Mouse (Mus musculus) myocyte (in vitro differentiated cells): ENCODE measurements around the gene Nfe2l3. TPM values are rescaled to one million over a fixed set of nuclear protein-coding genes. Genes with fewer than 3 reads are reported as not detected.

Experiments
- H3K27me3 ChIP-seq: one replicate; pipeline ENCODE4 v1.6.1; 2011; ENCODE audit not compliant: control insufficient read depth, insufficient read depth, insufficient read length
- H3K36me3 ChIP-seq: one replicate; pipeline ENCODE4 v1.6.1; 2011; ENCODE audit not compliant: control insufficient read depth, insufficient read depth
- H3K4me2 ChIP-seq: one replicate; pipeline ENCODE4 v1.6.1; 2011; ENCODE audit warnings: low read depth, control low read depth
- H3K4me3 ChIP-seq: one replicate; pipeline ENCODE4 v1.5.1; 2011; ENCODE audit warnings: mild to moderate bottlenecking, control low read depth, moderate library complexity
- H3K79me2 ChIP-seq: one replicate; pipeline ENCODE4 v1.6.1; 2011; ENCODE audit not compliant: control insufficient read depth, insufficient read depth
- H3ac ChIP-seq: one replicate; pipeline ENCODE4 v1.6.1; 2011; ENCODE audit not compliant: control insufficient read depth, insufficient read length
- CEBPB ChIP-seq: IDR thresholded peaks from 2 replicates; pipeline ENCODE4 v1.6.1; 2011; ENCODE audit warnings: mild to moderate bottlenecking, moderate library complexity; ENCODE audit not compliant: poor library complexity, insufficient read depth, severe bottlenecking
- E2F4 ChIP-seq: IDR thresholded peaks from one replicate; pipeline ENCODE4 v1.6.1; 2011; ENCODE audit warnings: mild to moderate bottlenecking, control low read depth, moderate library complexity; ENCODE audit not compliant: insufficient read depth
- MAX ChIP-seq: IDR thresholded peaks from one replicate; pipeline ENCODE4 v1.6.1; 2011; ENCODE audit warnings: low read depth, mild to moderate bottlenecking, control low read depth
- MYOD1 ChIP-seq, 3 experiments: IDR thresholded peaks; one replicate each; pipeline ENCODE4 v1.6.1; 2011; ENCODE audit warnings: control low read depth in 2 of 3, low read depth in 2 of 3, mild to moderate bottlenecking in 2 of 3, moderate library complexity in 1 of 3; ENCODE audit not compliant: insufficient read length in 2 of 3, control insufficient read depth in 1 of 3
- MYOG ChIP-seq, 3 experiments: IDR thresholded peaks; one replicate each; pipeline ENCODE4 v1.6.1; 2011; ENCODE audit warnings: control low read depth in 2 of 3, low read depth in 2 of 3, mild to moderate bottlenecking in 2 of 3; ENCODE audit not compliant: insufficient read length in 2 of 3, control insufficient read depth in 1 of 3, insufficient read depth in 1 of 3
- POLR2A ChIP-seq: IDR thresholded peaks from one replicate; pipeline ENCODE4 v1.6.1; 2011; ENCODE audit warnings: low read depth, mild to moderate bottlenecking, control low read depth, moderate library complexity; ENCODE audit not compliant: insufficient read length
- POLR2AphosphoS2 ChIP-seq: IDR thresholded peaks from one replicate; pipeline ENCODE4 v1.6.1; 2011; ENCODE audit warnings: low read depth, control low read depth; ENCODE audit not compliant: insufficient read length
- REST ChIP-seq: IDR thresholded peaks from one replicate; pipeline ENCODE4 v1.6.1; 2011; ENCODE audit warnings: mild to moderate bottlenecking, control low read depth, moderate library complexity; ENCODE audit not compliant: insufficient read depth, insufficient read length
- SRF ChIP-seq: IDR thresholded peaks from one replicate; pipeline ENCODE4 v1.6.1; 2011; ENCODE audit warnings: low read depth; ENCODE audit not compliant: control insufficient read depth, insufficient read length
- TCF12 ChIP-seq: IDR thresholded peaks from one replicate; pipeline ENCODE4 v1.6.1; 2011; ENCODE audit warnings: mild to moderate bottlenecking, control low read depth; ENCODE audit not compliant: poor library complexity, insufficient read depth, severe bottlenecking
- TCF3 ChIP-seq: IDR thresholded peaks from one replicate; pipeline ENCODE4 v1.6.1; 2011; ENCODE audit warnings: low read depth, control low read depth; ENCODE audit not compliant: insufficient read length
- USF1 ChIP-seq: IDR thresholded peaks from one replicate; pipeline ENCODE4 v1.6.1; 2011; ENCODE audit warnings: low read depth, mild to moderate bottlenecking, control low read depth, moderate library complexity
- polyA plus RNA-seq: library from polyadenylated mRNA; unstranded; fragments of >200 nt; fragmentation: generic; extraction: Trizol; gene quantifications from one replicate; pipeline ENCODE4 v1.2.1, GENCODE M21; 2012; ENCODE audit warnings: missing spikeins

Nfe2l3 gene
- polyA plus RNA-seq, 1 experiment, result 0.06 TPM

DNA sequence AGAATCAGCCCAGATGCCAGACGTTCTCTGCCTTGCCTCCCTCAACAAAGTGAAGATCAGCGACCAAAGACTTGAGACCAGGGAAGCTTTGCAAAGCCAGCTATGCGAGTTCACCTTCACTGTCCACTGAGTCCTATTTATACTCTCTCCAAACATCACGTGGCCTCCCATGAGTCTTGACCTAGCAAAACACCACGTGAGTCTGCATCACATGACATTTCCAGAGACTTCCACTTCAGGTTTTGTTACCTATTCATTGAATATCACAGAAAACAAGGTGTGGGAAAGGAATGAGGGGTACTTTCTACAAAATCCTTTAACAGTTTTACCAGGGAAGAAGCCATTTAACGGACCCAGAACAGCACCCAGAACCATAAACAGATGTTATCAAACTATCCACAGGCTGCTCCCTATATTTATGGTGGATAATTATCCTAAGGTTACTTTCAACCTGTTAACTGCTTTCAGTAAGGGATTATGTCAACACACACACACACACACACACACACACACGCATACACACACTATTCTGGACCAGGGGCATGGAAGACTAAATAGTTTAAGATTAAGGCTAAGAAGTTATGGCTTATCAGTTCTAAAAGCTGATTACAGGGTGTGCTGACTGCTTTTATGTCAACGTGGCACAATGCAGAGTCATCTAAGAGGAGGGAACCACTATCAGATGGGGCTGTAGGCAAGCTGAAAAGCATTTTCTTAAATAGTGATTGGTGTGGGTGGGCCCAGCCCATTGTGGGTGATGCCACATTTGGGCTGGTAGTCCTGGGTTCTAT is 65.0 kb downstream of the Nfe2l3 start:
- H3K36me3 ChIP-seq, result no peaks in the 10 kb centered on the region
- H3K27me3 ChIP-seq, result no peaks in the 10 kb centered on the region
- H3K4me2 ChIP-seq, result no peak overlapping the region
- no peak overlapping the region for H3ac ChIP-seq
- no peaks in the 10 kb centered on the region for H3K79me2 ChIP-seq
- H3K4me3 ChIP-seq, result no peak overlapping the region
- TF ChIP-seq SRF (no peak), E2F4 (no peak)

DNA sequence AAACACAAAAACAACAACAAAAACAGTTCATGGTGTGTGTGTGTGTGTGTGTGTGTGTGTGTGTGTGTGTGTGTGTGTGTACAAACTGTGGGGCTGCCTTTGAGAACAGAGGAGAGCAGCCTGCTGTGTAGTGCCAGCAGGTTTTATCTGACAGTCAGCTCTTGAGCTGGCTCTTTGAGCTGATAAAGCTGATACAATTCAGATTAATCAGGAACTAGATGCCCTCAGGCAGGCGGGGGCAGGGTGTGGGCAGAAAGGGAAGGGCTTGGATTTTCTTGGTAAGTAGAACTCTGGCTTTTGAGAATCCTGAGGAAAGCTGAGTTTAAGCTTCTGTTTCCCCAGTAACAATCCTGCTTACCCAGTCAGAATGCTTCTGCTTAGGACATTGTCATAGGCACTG is 73.2 kb downstream of the Nfe2l3 start:
- H3K36me3 ChIP-seq, result no peaks in the 10 kb centered on the region
- TF ChIP-seq TCF12, result no peak
- H3K4me3 ChIP-seq, result no peak overlapping the region
- no peak overlapping the region for H3K4me2 ChIP-seq
- no peaks in the 10 kb centered on the region for H3K27me3 ChIP-seq
- no peaks in the 10 kb centered on the region for H3K79me2 ChIP-seq
- no peak overlapping the region for H3ac ChIP-seq

- H3ac ChIP-seq, result no peak overlapping the region
- H3K27me3 ChIP-seq, result no peaks in the 10 kb centered on the region
- H3K4me2 ChIP-seq, result no peak overlapping the region
- no peaks in the 10 kb centered on the region for H3K36me3 ChIP-seq
- H3K4me3 ChIP-seq, result no peak overlapping the region
- no peak for TF ChIP-seq E2F4
- TF ChIP-seq CEBPB, result no peak
- TF ChIP-seq TCF12, result no peak
- TF ChIP-seq POLR2A, result no peak
- no peak for TF ChIP-seq MYOD1 (IDR thresholded peaks at IDR 0.05; ENCODE audit: control insufficient read depth in 1 of 3, insufficient read length in 2 of 3, low read depth in 2 of 3)
- no peak for TF ChIP-seq REST
- TF ChIP-seq USF1, result no peak
- no peak for TF ChIP-seq MAX
- TF ChIP-seq MYOG (IDR thresholded peaks at IDR 0.05; ENCODE audit: control insufficient read depth in 1 of 3, insufficient read depth in 1 of 3, insufficient read length in 2 of 3, low read depth in 2 of 3), result no peak
- no peak for TF ChIP-seq TCF3
- TF ChIP-seq SRF, result no peak
- no peak for TF ChIP-seq POLR2AphosphoS2
- no peaks in the 10 kb centered on the region for H3K79me2 ChIP-seq
These were observed 75.1 kb downstream of the Nfe2l3 start for GRCm38 (mm10) chr6:51507556-51507955.

Other genes starting within 250 kb of the Nfe2l3 start
- gene Hnrnpa2b1, start 37.2 kb downstream of the Nfe2l3 start, polyA plus RNA-seq, result 275 TPM
- gene Cbx3, start 37.7 kb downstream of the Nfe2l3 start, polyA plus RNA-seq, result 35.6 TPM
- 3.3 TPM for gene Snx10, start 91.2 kb downstream of the Nfe2l3 start, polyA plus RNA-seq